Mouse (Mus musculus): ENCODE data around the gene Wipf1. TPM values are rescaled to one million over a fixed set of nuclear protein-coding genes. Genes with fewer than 3 reads are reported as not detected.

Wipf1 gene
- polyA plus RNA-seq, 1 experiment from 2014 or later = 4.1 TPM

- Histone ChIP-seq H3K4me3 (ENCODE audit: low read depth, low read length) (no peak overlapping the region), H3K4me1 (ENCODE audit: control insufficient read depth, low read depth, low read length) (peaks cover 2% of the 10 kb centered on the region; the same call in 1 of the 2 replicates), H3K27ac (ENCODE audit: low read length) (no peak overlapping the region), H3K27me3 (ENCODE audit: control insufficient read depth, insufficient read depth, low read depth, low read length) (no peaks in the 10 kb centered on the region), H3K36me3 (ENCODE audit: control insufficient read depth, insufficient read depth) (no peaks in the 10 kb centered on the region), H3K9me3 (replicated peaks; ENCODE audit: control insufficient read depth, low read length) (no peaks in the 10 kb centered on the region), H3K9ac (ENCODE audit: low read depth, low read length) (no peak overlapping the region), H3K4me2 (ENCODE audit: low read depth, low read length) (no peak overlapping the region)
- ATAC-seq (ENCODE audit: low read depth) = no peak
- 63% methylated on average over 3 of the region's 3 CpGs for WGBS (ENCODE audit: insufficient replicate concordance)
Measured at GRCm38 (mm10) chr2:73552926-73553325, 23.4 kb upstream of the Wipf1 start.

GRCm38 (mm10) chr2:73550725-73551124 is 21.2 kb upstream of the Wipf1 start:
- H3K9ac ChIP-seq (ENCODE audit: low read depth, low read length) = no peak overlapping the region
- no peak overlapping the region for H3K4me3 ChIP-seq (ENCODE audit: low read depth, low read length)
- H3K36me3 ChIP-seq (ENCODE audit: control insufficient read depth, insufficient read depth) = no peaks in the 10 kb centered on the region
- peaks cover 2% of the 10 kb centered on the region; the same call in 1 of the 2 replicates for H3K4me1 ChIP-seq (ENCODE audit: control insufficient read depth, low read depth, low read length)
- no peak overlapping the region for H3K27ac ChIP-seq (ENCODE audit: low read length)
- no peaks in the 10 kb centered on the region for H3K27me3 ChIP-seq (ENCODE audit: control insufficient read depth, insufficient read depth, low read depth, low read length)
- whole genome bisulfite sequencing (ENCODE audit: insufficient replicate concordance) = 14% methylated on average over 6 of the region's 6 CpGs
- H3K4me2 ChIP-seq (ENCODE audit: low read depth, low read length) = no peak overlapping the region
- ATAC-seq (ENCODE audit: low read depth) = no peak
- no peaks in the 10 kb centered on the region for H3K9me3 ChIP-seq (replicated peaks; ENCODE audit: control insufficient read depth, low read length)

GRCm38 (mm10) chr2:73548542-73548941 is 19.0 kb upstream of the Wipf1 start:
- WGBS (ENCODE audit: insufficient replicate concordance) = 22% methylated on average over 2 of the region's 2 CpGs
- Histone ChIP-seq H3K4me3 (ENCODE audit: low read depth, low read length) (no peak overlapping the region), H3K36me3 (ENCODE audit: control insufficient read depth, insufficient read depth) (no peaks in the 10 kb centered on the region), H3K9me3 (replicated peaks; ENCODE audit: control insufficient read depth, low read length) (no peaks in the 10 kb centered on the region), H3K9ac (ENCODE audit: low read depth, low read length) (no peak overlapping the region), H3K27me3 (ENCODE audit: control insufficient read depth, insufficient read depth, low read depth, low read length) (no peaks in the 10 kb centered on the region), H3K27ac (ENCODE audit: low read length) (no peak overlapping the region), H3K4me2 (ENCODE audit: low read depth, low read length) (no peak overlapping the region), H3K4me1 (ENCODE audit: control insufficient read depth, low read depth, low read length) (no peaks in the 10 kb centered on the region; the same call in 1 of the 2 replicates)
- no peak for ATAC-seq (ENCODE audit: low read depth)

- no peak overlapping the region for H3K4me2 ChIP-seq (ENCODE audit: low read depth, low read length)
- no peak overlapping the region for H3K27ac ChIP-seq (ENCODE audit: low read length)
- no peaks in the 10 kb centered on the region for H3K36me3 ChIP-seq (ENCODE audit: control insufficient read depth, insufficient read depth)
- 61% methylated on average over 4 of the region's 4 CpGs for WGBS (ENCODE audit: insufficient replicate concordance)
- no peak overlapping the region for H3K4me3 ChIP-seq (ENCODE audit: low read depth, low read length)
- no peak for ATAC-seq (ENCODE audit: low read depth)
- no peaks in the 10 kb centered on the region for H3K27me3 ChIP-seq (ENCODE audit: control insufficient read depth, insufficient read depth, low read depth, low read length)
- no peaks in the 10 kb centered on the region for H3K9me3 ChIP-seq (replicated peaks; ENCODE audit: control insufficient read depth, low read length)
- H3K4me1 ChIP-seq (ENCODE audit: control insufficient read depth, low read depth, low read length) = no peaks in the 10 kb centered on the region; the same call in 1 of the 2 replicates
- no peak overlapping the region for H3K9ac ChIP-seq (ENCODE audit: low read depth, low read length)
Measured at GRCm38 (mm10) chr2:73547256-73547655, 17.7 kb upstream of the Wipf1 start.

GRCm38 (mm10) chr2:73545556-73545955 is 16.0 kb upstream of the Wipf1 start:
- WGBS (ENCODE audit: insufficient replicate concordance) = 63% methylated on average over 2 of the region's 2 CpGs
- Histone ChIP-seq H3K4me2 (ENCODE audit: low read depth, low read length) (no peak overlapping the region), H3K27ac (ENCODE audit: low read length) (no peak overlapping the region), H3K4me3 (ENCODE audit: low read depth, low read length) (no peak overlapping the region), H3K36me3 (ENCODE audit: control insufficient read depth, insufficient read depth) (no peaks in the 10 kb centered on the region), H3K27me3 (ENCODE audit: control insufficient read depth, insufficient read depth, low read depth, low read length) (no peaks in the 10 kb centered on the region), H3K9me3 (replicated peaks; ENCODE audit: control insufficient read depth, low read length) (no peaks in the 10 kb centered on the region), H3K4me1 (ENCODE audit: control insufficient read depth, low read depth, low read length) (no peaks in the 10 kb centered on the region; the same call in 1 of the 2 replicates), H3K9ac (ENCODE audit: low read depth, low read length) (no peak overlapping the region)
- ATAC-seq (ENCODE audit: low read depth) = no peak

GRCm38 (mm10) chr2:73540450-73541162 is 11.1 kb upstream of the Wipf1 start:
- H3K4me3 ChIP-seq (ENCODE audit: low read depth, low read length) = peak overlapping the region; percentile 35
- ATAC-seq (ENCODE audit: low read depth) = no peak
- H3K9ac ChIP-seq (ENCODE audit: low read depth, low read length) = no peak overlapping the region
- 10% methylated on average over 16 of the region's 16 CpGs for WGBS (ENCODE audit: insufficient replicate concordance)
- H3K36me3 ChIP-seq (ENCODE audit: control insufficient read depth, insufficient read depth) = no peaks in the 10 kb centered on the region
- H3K4me2 ChIP-seq (ENCODE audit: low read depth, low read length) = peak overlapping the region; percentile 56
- H3K27ac ChIP-seq (ENCODE audit: low read length) = no peak overlapping the region
- H3K4me1 ChIP-seq (ENCODE audit: control insufficient read depth, low read depth, low read length) = peaks cover 3% of the 10 kb centered on the region; the same call in 1 of the 2 replicates
- H3K27me3 ChIP-seq (ENCODE audit: control insufficient read depth, insufficient read depth, low read depth, low read length) = no peaks in the 10 kb centered on the region; the same call in 1 of the 2 replicates
- H3K9me3 ChIP-seq (replicated peaks; ENCODE audit: control insufficient read depth, low read length) = no peaks in the 10 kb centered on the region

GRCm38 (mm10) chr2:73539697-73540096 is 10.2 kb upstream of the Wipf1 start:
- H3K36me3 ChIP-seq (ENCODE audit: control insufficient read depth, insufficient read depth) = no peaks in the 10 kb centered on the region
- no peak overlapping the region for H3K4me2 ChIP-seq (ENCODE audit: low read depth, low read length)
- no peak overlapping the region for H3K9ac ChIP-seq (ENCODE audit: low read depth, low read length)
- peaks cover 3% of the 10 kb centered on the region; the same call in 1 of the 2 replicates for H3K4me1 ChIP-seq (ENCODE audit: control insufficient read depth, low read depth, low read length)
- ATAC-seq (ENCODE audit: low read depth) = no peak
- no peak overlapping the region for H3K27ac ChIP-seq (ENCODE audit: low read length)
- no peaks in the 10 kb centered on the region; the same call in 1 of the 2 replicates for H3K27me3 ChIP-seq (ENCODE audit: control insufficient read depth, insufficient read depth, low read depth, low read length)
- no peak overlapping the region for H3K4me3 ChIP-seq (ENCODE audit: low read depth, low read length)
- H3K9me3 ChIP-seq (replicated peaks; ENCODE audit: control insufficient read depth, low read length) = no peaks in the 10 kb centered on the region
- 18% methylated on average over 1 of the region's 1 CpGs for WGBS (ENCODE audit: insufficient replicate concordance)

GRCm38 (mm10) chr2:73539141-73539540 is 9.6 kb upstream of the Wipf1 start:
- WGBS (ENCODE audit: insufficient replicate concordance) = 66% methylated on average over 3 of the region's 3 CpGs
- no peaks in the 10 kb centered on the region for H3K36me3 ChIP-seq (ENCODE audit: control insufficient read depth, insufficient read depth)
- H3K27me3 ChIP-seq (ENCODE audit: control insufficient read depth, insufficient read depth, low read depth, low read length) = no peaks in the 10 kb centered on the region; the same call in 1 of the 2 replicates
- no peak for ATAC-seq (ENCODE audit: low read depth)
- no peak overlapping the region for H3K9ac ChIP-seq (ENCODE audit: low read depth, low read length)
- peaks cover 3% of the 10 kb centered on the region; the same call in 1 of the 2 replicates for H3K4me1 ChIP-seq (ENCODE audit: control insufficient read depth, low read depth, low read length)
- H3K4me2 ChIP-seq (ENCODE audit: low read depth, low read length) = no peak overlapping the region
- no peak overlapping the region for H3K4me3 ChIP-seq (ENCODE audit: low read depth, low read length)
- no peaks in the 10 kb centered on the region for H3K9me3 ChIP-seq (replicated peaks; ENCODE audit: control insufficient read depth, low read length)
- H3K27ac ChIP-seq (ENCODE audit: low read length) = no peak overlapping the region

- Histone ChIP-seq H3K36me3 (ENCODE audit: control insufficient read depth, insufficient read depth) (no peaks in the 10 kb centered on the region), H3K4me3 (ENCODE audit: low read depth, low read length) (no peak overlapping the region), H3K4me2 (ENCODE audit: low read depth, low read length) (no peak overlapping the region), H3K9me3 (replicated peaks; ENCODE audit: control insufficient read depth, low read length) (no peaks in the 10 kb centered on the region), H3K27me3 (ENCODE audit: control insufficient read depth, insufficient read depth, low read depth, low read length) (no peaks in the 10 kb centered on the region; the same call in 1 of the 2 replicates), H3K27ac (ENCODE audit: low read length) (no peak overlapping the region), H3K4me1 (ENCODE audit: control insufficient read depth, low read depth, low read length) (peaks cover 3% of the 10 kb centered on the region; the same call in 1 of the 2 replicates), H3K9ac (ENCODE audit: low read depth, low read length) (no peak overlapping the region)
- WGBS (ENCODE audit: insufficient replicate concordance) = 69% methylated on average over 13 of the region's 13 CpGs
- ATAC-seq (ENCODE audit: low read depth) = no peak
Measured at GRCm38 (mm10) chr2:73538590-73538989, 9.1 kb upstream of the Wipf1 start.

Measured in liver, embryonic 16.5 days (tissue).